Mouse (Mus musculus) forebrain, embryonic 14.5 days (tissue): ENCODE measurements around the gene Slc24a4. TPM values are rescaled to one million over a fixed set of nuclear protein-coding genes. Genes with fewer than 3 reads are reported as not detected.
A peak's percentile ranks its signal among the peaks of the same experiment; 100 is the strongest.
"Not testable (repeated sequence)": the region's sequence is repeated elsewhere in the genome, so short reads cannot be mapped to it uniquely, and the experiment has no call there.

ENCODE experiments used
- ATAC-seq: fragments of 200-750 bp; cut with Nextera tagmentation; 2 replicates; pipeline ENCODE4 v1.8.0; 2017; ENCODE audit warnings: mild to moderate bottlenecking, moderate library complexity
- DNase-seq: peaks from one replicate; pipeline ENCODE4 v3.0.0-alpha.2; 2015; ENCODE audit warnings: low spot score
- H3K27ac ChIP-seq: fragments of 300-500 bp; sonication (generic); 2 replicates; pipeline ENCODE4 v1.5.1; 2014; ENCODE audit warnings: low read depth, mild to moderate bottlenecking, control low read depth, low read length, moderate library complexity
- H3K27me3 ChIP-seq: fragments of 300-500 bp; sonication (generic); replicated peaks from 2 replicates; pipeline ENCODE4 v1.6.1; 2014; ENCODE audit warnings: low read length, control low read depth, mixed read lengths; ENCODE audit not compliant: control insufficient read depth, insufficient read depth
- H3K36me3 ChIP-seq: fragments of 300-500 bp; sonication (generic); 2 replicates; pipeline ENCODE4 v1.6.1; 2014; ENCODE audit warnings: low read length, control low read depth; ENCODE audit not compliant: control insufficient read depth, insufficient read depth
- H3K4me1 ChIP-seq: fragments of 300-500 bp; sonication (generic); 2 replicates; pipeline ENCODE4 v1.6.1; 2014; ENCODE audit warnings: antibody characterized with exemption, low read length, control low read depth; ENCODE audit not compliant: control insufficient read depth, insufficient read depth
- H3K4me2 ChIP-seq: fragments of 300-500 bp; sonication (generic); 2 replicates; pipeline ENCODE4 v1.6.1; 2014; ENCODE audit warnings: mild to moderate bottlenecking, control low read depth, low read length
- H3K4me3 ChIP-seq: fragments of 300-500 bp; sonication (generic); 2 replicates; pipeline ENCODE4 v1.5.1; 2014; ENCODE audit warnings: low read depth, low read length, control low read depth
- H3K9ac ChIP-seq: fragments of 300-500 bp; sonication (generic); 2 replicates; pipeline ENCODE4 v1.6.1; 2014; ENCODE audit warnings: mild to moderate bottlenecking, low read length, control low read depth, moderate library complexity
- H3K9me3 ChIP-seq: fragments of 300-500 bp; sonication (generic); replicated peaks from 2 replicates; pipeline ENCODE4 v1.6.1; 2016; ENCODE audit warnings: low read length, control low read depth, mixed read lengths; ENCODE audit not compliant: control insufficient read depth
- WGBS: fragments of 180-500 bp; shearing (Covaris S2); extraction: QIAGEN DNeasy Blood & Tissue Kit; methylation state at CpG from one replicate; pipeline ENCODE4 v1.1.7; 2014; 5-methylcytosine and 5-hydroxymethylcytosine counted together
- polyA plus RNA-seq: library from polyadenylated mRNA; unstranded; fragments of >200 nt; fragmentation: Nextera tagmentation; extraction: Ambion mirVana; gene quantifications from 2 replicates; pipeline ENCODE4 v1.2.1, GENCODE M21; 2014

The Slc24a4 gene
- polyA plus RNA-seq, 1 experiment from 2014 or later, result 0.74 TPM

DNA sequence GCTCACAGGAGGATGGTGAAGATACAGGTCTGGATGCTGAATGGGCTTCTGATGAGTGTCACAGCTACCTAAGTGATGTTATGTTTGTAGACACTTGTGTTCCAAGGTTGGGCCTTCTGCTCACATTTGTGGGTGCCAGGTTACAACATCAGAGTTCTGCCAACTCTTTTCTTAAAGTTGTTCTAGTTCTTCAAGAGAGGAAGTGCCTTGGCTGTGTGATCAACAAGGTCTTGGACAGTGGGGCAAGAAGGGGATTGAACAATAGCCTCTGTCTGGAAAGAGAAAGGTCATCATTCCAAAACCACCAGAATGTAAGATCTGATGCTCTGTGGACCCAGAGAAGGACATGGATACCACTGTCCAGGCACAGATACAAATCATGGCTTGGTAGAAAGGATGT lies 134.7 kb downstream of the Slc24a4 start:
- DNase-seq, result no peak
- no peaks in the 10 kb centered on the region for H3K36me3 ChIP-seq
- ATAC-seq, result no peak

DNA sequence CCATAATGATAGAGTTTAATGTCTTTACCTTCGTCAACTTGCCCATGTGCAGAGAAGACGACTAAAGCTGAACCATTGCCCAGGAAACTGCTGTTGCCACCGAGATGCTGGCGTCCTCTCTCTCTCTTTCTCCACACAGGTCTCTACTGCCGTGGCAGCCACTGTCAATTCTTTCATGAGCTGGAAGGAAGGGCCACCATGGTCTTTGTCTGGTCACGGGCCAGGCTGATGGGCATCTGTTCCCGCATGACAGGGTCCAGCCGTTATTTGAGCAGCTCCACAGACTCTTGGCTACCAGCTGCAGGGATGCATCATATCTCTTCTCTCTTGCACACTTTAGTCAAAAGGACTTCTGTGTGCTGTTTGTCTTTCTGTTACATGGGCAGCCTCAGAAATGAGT lies 137.9 kb downstream of the Slc24a4 start:
- Histone ChIP-seq H3K27me3 (no peaks in the 10 kb centered on the region), H3K9me3 (no peaks in the 10 kb centered on the region), H3K4me2 (no peak overlapping the region), H3K4me1 (no peaks in the 10 kb centered on the region), H3K4me3 (no peak overlapping the region), H3K9ac (no peak overlapping the region), H3K27ac (no peak overlapping the region), H3K36me3 (no peaks in the 10 kb centered on the region)
- 89% methylated on average over 8 of the region's 8 CpGs for WGBS
- ATAC-seq (no peak), DNase-seq (no peak)

More for the DNA sequence above, 134.7 kb downstream of the Slc24a4 start:
- no peaks in the 10 kb centered on the region for H3K9me3 ChIP-seq
- no peak overlapping the region for H3K4me3 ChIP-seq
- H3K27ac ChIP-seq, result no peak overlapping the region
- H3K27me3 ChIP-seq, result no peaks in the 10 kb centered on the region
- H3K9ac ChIP-seq, result no peak overlapping the region
- no peaks in the 10 kb centered on the region for H3K4me1 ChIP-seq
- no peak overlapping the region for H3K4me2 ChIP-seq

DNA sequence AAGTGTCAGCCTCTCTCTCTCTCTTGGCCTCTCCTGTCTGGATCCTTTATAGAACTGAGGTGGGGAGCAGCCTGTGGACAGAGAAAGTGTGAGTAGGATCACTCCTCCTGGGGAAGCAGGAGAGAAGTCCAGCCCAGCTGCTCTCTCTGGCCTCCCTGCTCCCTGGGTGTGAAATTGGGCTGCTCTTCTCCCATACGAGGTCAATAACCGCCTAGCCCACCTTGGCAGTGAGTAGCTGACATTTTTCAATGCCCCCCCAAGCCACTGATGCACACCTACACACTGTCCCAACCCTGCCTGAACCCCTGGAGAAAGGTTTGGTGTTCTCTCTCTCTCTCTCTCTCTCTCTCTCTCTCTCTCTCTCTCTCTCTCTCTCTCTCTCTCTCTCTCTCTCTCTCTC lies 140.6 kb downstream of the Slc24a4 start:
- Histone ChIP-seq H3K9me3 (no peaks in the 10 kb centered on the region), H3K27me3 (no peaks in the 10 kb centered on the region), H3K9ac (no peak overlapping the region), H3K4me2 (no peak overlapping the region), H3K36me3 (no peaks in the 10 kb centered on the region), H3K4me1 (no peaks in the 10 kb centered on the region), H3K27ac (no peak overlapping the region), H3K4me3 (no peak overlapping the region)
- ATAC-seq (no peak), DNase-seq (no peak)
- WGBS, result 69% methylated on average over 2 of the region's 2 CpGs

DNA sequence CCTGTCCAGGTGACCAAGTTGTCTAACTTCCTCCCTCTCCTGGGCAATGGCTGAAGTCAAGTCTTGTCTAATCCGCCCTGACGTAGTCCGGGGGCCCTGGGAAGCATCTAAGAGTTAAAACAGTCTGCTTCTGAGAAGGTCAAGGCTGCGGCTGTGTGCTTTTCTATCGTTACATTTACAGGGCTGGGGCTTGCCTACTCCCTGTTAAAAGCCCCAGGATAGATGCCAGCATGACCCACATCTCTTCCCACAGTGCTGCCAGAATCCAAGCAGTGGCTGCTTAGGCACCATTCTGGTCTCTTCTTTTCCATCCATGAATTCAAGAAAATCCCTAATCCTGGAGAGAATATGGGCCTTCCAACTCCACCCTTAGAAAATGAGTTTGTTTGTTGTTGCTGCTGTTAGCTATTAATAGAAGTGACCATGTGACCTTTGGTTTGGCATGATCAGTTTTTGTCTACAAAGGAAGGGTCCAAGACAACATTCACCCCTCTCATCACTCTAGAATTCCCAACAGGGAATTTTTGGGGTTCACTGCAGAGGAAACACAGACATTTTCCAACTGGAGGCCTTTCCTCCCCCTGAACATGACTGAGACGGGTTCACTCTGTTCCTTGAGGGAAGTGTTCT lies 142.4 kb downstream of the Slc24a4 start:
- DNase-seq (no peak), ATAC-seq (no peak)
- Histone ChIP-seq H3K36me3 (no peaks in the 10 kb centered on the region), H3K4me3 (no peak overlapping the region), H3K4me2 (no peak overlapping the region), H3K9me3 (no peaks in the 10 kb centered on the region), H3K9ac (no peak overlapping the region), H3K4me1 (no peaks in the 10 kb centered on the region), H3K27me3 (no peaks in the 10 kb centered on the region), H3K27ac (no peak overlapping the region)
- WGBS, result 87% methylated on average over 6 of the region's 6 CpGs

DNA sequence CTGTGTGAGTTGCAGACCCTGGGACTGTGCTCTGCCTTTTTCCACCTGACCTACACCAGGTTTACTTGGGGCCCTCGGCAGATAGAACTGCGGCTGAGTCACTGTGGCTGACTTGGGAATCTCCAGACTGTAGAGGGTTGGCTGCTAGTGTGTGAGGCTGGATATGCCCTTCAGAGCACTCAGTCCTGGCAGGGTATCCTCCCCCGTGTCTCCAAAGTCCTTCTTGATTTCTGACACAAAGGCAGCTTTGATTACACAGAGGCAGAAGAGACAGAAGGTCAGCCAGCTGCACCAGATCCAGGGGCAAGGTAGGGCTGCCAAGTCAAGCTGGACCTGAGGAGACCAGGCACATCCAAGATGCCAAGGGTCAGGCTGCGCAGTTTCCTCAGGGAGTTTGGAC lies 142.9 kb downstream of the Slc24a4 start:
- Histone ChIP-seq H3K4me2 (no peak overlapping the region), H3K9ac (no peak overlapping the region), H3K9me3 (no peaks in the 10 kb centered on the region), H3K27me3 (no peaks in the 10 kb centered on the region), H3K36me3 (no peaks in the 10 kb centered on the region), H3K4me3 (no peak overlapping the region), H3K4me1 (no peaks in the 10 kb centered on the region), H3K27ac (no peak overlapping the region)
- ATAC-seq (no peak), DNase-seq (no peak)
- WGBS, result 79% methylated on average over 4 of the region's 4 CpGs

DNA sequence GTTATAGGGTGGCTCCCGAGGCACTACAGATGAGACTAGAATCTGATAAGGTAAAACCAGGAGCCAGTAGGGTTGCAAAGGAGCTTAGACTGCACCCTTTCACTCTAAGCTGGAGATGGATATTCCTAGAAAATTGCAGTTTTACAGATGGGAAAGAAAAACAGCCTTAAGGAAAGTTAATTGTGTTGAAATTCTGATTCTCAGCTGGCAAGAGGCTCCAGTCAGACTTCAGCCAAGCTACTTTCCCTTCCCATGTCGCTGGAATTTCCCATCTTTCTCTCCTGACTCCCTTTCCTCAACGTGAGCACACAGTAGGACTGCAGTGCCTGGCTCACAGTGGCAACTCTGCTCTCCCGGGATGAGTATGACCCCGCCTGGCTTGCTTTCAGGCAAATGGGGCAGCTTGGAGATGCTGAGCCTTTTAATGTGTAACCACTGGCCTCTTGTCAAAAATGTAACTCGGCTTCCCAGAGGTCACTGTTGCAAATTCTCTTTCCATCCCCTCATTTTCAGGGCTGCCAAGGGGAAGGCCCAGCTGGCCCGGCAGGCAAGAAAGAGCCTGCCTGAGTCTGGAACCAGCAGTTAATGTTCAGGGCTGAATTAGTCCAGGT lies 147.4 kb downstream of the Slc24a4 start:
- no peaks in the 10 kb centered on the region for H3K4me1 ChIP-seq
- DNase-seq (no peak), ATAC-seq (no peak)
- H3K9ac ChIP-seq, result no peak overlapping the region
- H3K36me3 ChIP-seq, result no peaks in the 10 kb centered on the region
- no peaks in the 10 kb centered on the region for H3K27me3 ChIP-seq
- no peak overlapping the region for H3K4me2 ChIP-seq
- no peak overlapping the region for H3K27ac ChIP-seq
- H3K9me3 ChIP-seq, result no peaks in the 10 kb centered on the region
- no peak overlapping the region for H3K4me3 ChIP-seq
- 68% methylated on average over 7 of the region's 7 CpGs for WGBS

DNA sequence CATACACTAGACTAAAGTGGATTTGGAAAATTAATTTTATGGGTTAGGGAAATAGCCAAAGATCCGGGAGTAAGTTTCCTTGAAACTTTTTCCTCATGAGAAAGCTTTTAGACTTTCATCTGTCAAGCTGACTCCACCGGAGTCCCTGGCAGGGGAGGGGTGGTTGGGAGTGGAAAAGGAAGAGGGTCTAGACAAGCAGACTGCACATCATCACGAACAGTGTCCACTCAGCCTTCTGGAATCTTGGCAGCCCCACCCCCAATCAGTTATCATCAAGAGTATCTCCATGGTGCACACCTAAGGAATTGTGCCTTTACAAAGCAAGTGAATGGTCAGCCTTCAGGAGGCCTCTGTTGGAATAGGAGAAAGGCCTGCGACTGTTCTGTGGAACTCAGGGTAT lies 151.8 kb downstream of the Slc24a4 start:
- not testable (repeated sequence) for H3K27me3 ChIP-seq, DNase-seq, H3K9ac ChIP-seq, ATAC-seq, H3K27ac ChIP-seq, H3K4me2 ChIP-seq, H3K9me3 ChIP-seq, H3K4me1 ChIP-seq, H3K36me3 ChIP-seq, H3K4me3 ChIP-seq
- 80% methylated on average over 4 of the region's 4 CpGs for WGBS

DNA sequence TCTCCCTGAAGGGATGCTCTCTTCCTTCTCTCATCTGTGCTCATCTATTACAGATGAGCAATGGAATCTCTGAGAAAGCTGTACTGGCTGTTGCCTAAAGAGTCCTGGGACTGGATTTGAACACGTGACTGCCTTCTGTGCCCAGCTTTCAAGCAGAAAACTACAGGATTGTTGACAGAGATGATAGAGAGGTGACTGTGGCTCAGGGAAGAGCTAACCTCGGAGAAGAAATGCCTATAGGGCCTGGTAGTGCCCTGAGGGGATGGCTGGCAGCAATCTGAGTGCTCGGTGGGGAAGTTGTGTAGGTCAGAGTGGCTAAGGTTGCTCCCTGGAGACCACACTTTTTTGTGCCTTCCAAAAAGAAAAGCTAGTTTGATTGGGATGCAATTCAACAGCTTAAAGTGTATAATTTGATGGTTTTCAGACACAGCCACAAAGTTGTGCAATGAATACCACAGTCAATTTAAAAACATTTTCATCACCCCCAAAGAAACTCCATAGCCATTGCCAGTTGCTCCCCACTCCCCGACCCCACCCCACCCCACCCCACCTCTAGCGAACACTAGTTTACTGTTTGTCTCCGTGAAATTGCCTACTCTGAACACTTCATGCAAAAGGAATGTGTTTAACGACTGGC lies 152.5 kb downstream of the Slc24a4 start:
- Histone ChIP-seq H3K36me3 (no peaks in the 10 kb centered on the region), H3K9ac (no peak overlapping the region), H3K4me3 (no peak overlapping the region), H3K27ac (no peak overlapping the region), H3K27me3 (0 out of 2 replicates have a peak, but pooled peaks cover 4% of the 10 kb centered on the region), H3K4me1 (peaks cover 11% of the 10 kb centered on the region), H3K4me2 (no peak overlapping the region), H3K9me3 (no peaks in the 10 kb centered on the region)
- ATAC-seq (no peak), DNase-seq (no peak)
- WGBS, result 36% methylated on average over 7 of the region's 7 CpGs

DNA sequence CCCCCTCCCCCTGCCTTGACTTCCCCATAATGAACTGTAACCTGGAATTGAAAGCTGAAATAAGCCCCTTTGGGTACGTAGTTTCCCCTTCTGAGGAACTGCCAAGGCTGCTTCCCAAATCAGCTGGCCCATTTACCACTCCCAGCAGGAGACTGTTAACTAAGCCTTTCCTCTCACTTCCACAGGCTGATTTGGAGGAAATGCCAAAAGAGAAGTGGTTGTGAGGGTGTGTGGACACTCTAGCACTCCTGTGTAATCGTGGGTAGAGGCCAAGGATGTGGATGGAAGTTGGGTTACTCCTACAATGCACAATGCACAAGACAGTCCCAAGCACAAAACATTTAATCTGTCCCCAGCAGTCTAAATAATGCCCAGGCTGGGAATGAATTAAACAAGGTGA lies 153.6 kb downstream of the Slc24a4 start:
- Histone ChIP-seq H3K9me3 (no peaks in the 10 kb centered on the region), H3K4me1 (peaks cover 11% of the 10 kb centered on the region), H3K36me3 (no peaks in the 10 kb centered on the region), H3K27ac (no peak overlapping the region), H3K27me3 (0 out of 2 replicates have a peak, but pooled peaks cover 4% of the 10 kb centered on the region), H3K9ac (no peak overlapping the region), H3K4me2 (peak overlapping the region; percentile 97; the same call in 1 of the 2 replicates), H3K4me3 (no peak overlapping the region)
- DNase-seq (no peak), ATAC-seq (no peak)
- 36% methylated on average over 2 of the region's 2 CpGs for WGBS
